Mouse (Mus musculus): ENCODE results near the gene Rundc3b. TPM values are rescaled to one million over a fixed set of nuclear protein-coding genes. Genes with fewer than 3 reads are reported as not detected.
A peak's percentile ranks its signal among the peaks of the same experiment; 100 is the strongest.

Gene Rundc3b
- polyA plus RNA-seq, 1 experiment from 2014 or later, result 40.7 TPM

GRCm38 (mm10) chr5:8634489-8634975 lies 11.8 kb upstream of the Rundc3b start:
- no peaks in the 10 kb centered on the region for H3K4me1 ChIP-seq (ENCODE audit: control insufficient read depth, insufficient read depth, low read depth, low read length)
- H3K9ac ChIP-seq (ENCODE audit: low read depth, low read length), result no peak overlapping the region
- H3K4me2 ChIP-seq (ENCODE audit: low read length), result no peak overlapping the region

GRCm38 (mm10) chr5:8632901-8633300 lies 10.1 kb upstream of the Rundc3b start:
- 90% methylated on average over 3 of the region's 3 CpGs for WGBS
- Histone ChIP-seq H3K36me3 (ENCODE audit: control insufficient read depth, insufficient read depth, low read length) (no peaks in the 10 kb centered on the region), H3K9me3 (ENCODE audit: control insufficient read depth, low read length) (no peaks in the 10 kb centered on the region), H3K27me3 (replicated peaks; ENCODE audit: control insufficient read depth, insufficient read depth, low read length) (no peaks in the 10 kb centered on the region), H3K27ac (ENCODE audit: low read depth, low read length) (no peak overlapping the region), H3K4me3 (ENCODE audit: low read length) (no peak overlapping the region), H3K4me1 (ENCODE audit: control insufficient read depth, insufficient read depth, low read depth, low read length) (no peaks in the 10 kb centered on the region), H3K9ac (ENCODE audit: low read depth, low read length) (no peak overlapping the region), H3K4me2 (ENCODE audit: low read length) (no peak overlapping the region)
- ATAC-seq, result no peak

More at GRCm38 (mm10) chr5:8634489-8634975, 11.8 kb upstream of the Rundc3b start:
- Histone ChIP-seq H3K27me3 (replicated peaks; ENCODE audit: control insufficient read depth, insufficient read depth, low read length) (no peaks in the 10 kb centered on the region), H3K4me3 (ENCODE audit: low read length) (no peak overlapping the region), H3K27ac (ENCODE audit: low read depth, low read length) (no peak overlapping the region), H3K36me3 (ENCODE audit: control insufficient read depth, insufficient read depth, low read length) (no peaks in the 10 kb centered on the region), H3K9me3 (ENCODE audit: control insufficient read depth, low read length) (no peaks in the 10 kb centered on the region)
- no peak for ATAC-seq

GRCm38 (mm10) chr5:8622071-8622595 lies 619 bp downstream of the Rundc3b start:
- Histone ChIP-seq H3K36me3 (ENCODE audit: control insufficient read depth, insufficient read depth, low read length) (no peaks in the 10 kb centered on the region), H3K4me1 (ENCODE audit: control insufficient read depth, insufficient read depth, low read depth, low read length) (no peaks in the 10 kb centered on the region; the same call in 1 of the 2 replicates), H3K9me3 (ENCODE audit: control insufficient read depth, low read length) (no peaks in the 10 kb centered on the region), H3K27ac (ENCODE audit: low read depth, low read length) (peak overlapping the region; percentile 86), H3K27me3 (replicated peaks; ENCODE audit: control insufficient read depth, insufficient read depth, low read length) (no peaks in the 10 kb centered on the region), H3K4me3 (ENCODE audit: low read length) (peak overlapping the region; percentile 95), H3K4me2 (ENCODE audit: low read length) (peak overlapping the region; percentile 84), H3K9ac (ENCODE audit: low read depth, low read length) (peak overlapping the region; percentile 88)
- under 1% methylated on average over 30 of the region's 49 CpGs for WGBS
- ATAC-seq, result peak; percentile 73

- no peak for ATAC-seq
- 11% methylated on average over 3 of the region's 3 CpGs for WGBS
- H3K27ac ChIP-seq (ENCODE audit: low read depth, low read length), result no peak overlapping the region
- H3K4me1 ChIP-seq (ENCODE audit: control insufficient read depth, insufficient read depth, low read depth, low read length), result no peaks in the 10 kb centered on the region
- no peak overlapping the region for H3K9ac ChIP-seq (ENCODE audit: low read depth, low read length)
- H3K4me3 ChIP-seq (ENCODE audit: low read length), result no peak overlapping the region
- no peaks in the 10 kb centered on the region for H3K9me3 ChIP-seq (ENCODE audit: control insufficient read depth, low read length)
- H3K4me2 ChIP-seq (ENCODE audit: low read length), result no peak overlapping the region
- no peaks in the 10 kb centered on the region for H3K27me3 ChIP-seq (replicated peaks; ENCODE audit: control insufficient read depth, insufficient read depth, low read length)
- no peaks in the 10 kb centered on the region for H3K36me3 ChIP-seq (ENCODE audit: control insufficient read depth, insufficient read depth, low read length)
These were observed 51.6 kb downstream of the Rundc3b start for GRCm38 (mm10) chr5:8571118-8571517.

- Histone ChIP-seq H3K4me2 (ENCODE audit: low read length) (no peak overlapping the region), H3K9me3 (ENCODE audit: control insufficient read depth, low read length) (no peaks in the 10 kb centered on the region), H3K4me1 (ENCODE audit: control insufficient read depth, insufficient read depth, low read depth, low read length) (no peaks in the 10 kb centered on the region), H3K27me3 (replicated peaks; ENCODE audit: control insufficient read depth, insufficient read depth, low read length) (no peaks in the 10 kb centered on the region), H3K27ac (ENCODE audit: low read depth, low read length) (no peak overlapping the region), H3K9ac (ENCODE audit: low read depth, low read length) (no peak overlapping the region), H3K4me3 (ENCODE audit: low read length) (no peak overlapping the region), H3K36me3 (ENCODE audit: control insufficient read depth, insufficient read depth, low read length) (no peaks in the 10 kb centered on the region)
- no peak for ATAC-seq
- WGBS, result 58% methylated on average over 3 of the region's 3 CpGs
These were observed 55.9 kb downstream of the Rundc3b start for GRCm38 (mm10) chr5:8566867-8567266.

- Histone ChIP-seq H3K9ac (ENCODE audit: low read depth, low read length) (no peak overlapping the region), H3K4me2 (ENCODE audit: low read length) (no peak overlapping the region), H3K4me3 (ENCODE audit: low read length) (no peak overlapping the region), H3K27ac (ENCODE audit: low read depth, low read length) (no peak overlapping the region), H3K36me3 (ENCODE audit: control insufficient read depth, insufficient read depth, low read length) (0 out of 2 replicates have a peak, but pooled peaks cover 2% of the 10 kb centered on the region), H3K4me1 (ENCODE audit: control insufficient read depth, insufficient read depth, low read depth, low read length) (no peaks in the 10 kb centered on the region), H3K9me3 (ENCODE audit: control insufficient read depth, low read length) (no peaks in the 10 kb centered on the region), H3K27me3 (replicated peaks; ENCODE audit: control insufficient read depth, insufficient read depth, low read length) (no peaks in the 10 kb centered on the region)
- no peak; the same call in 1 of the 2 replicates for ATAC-seq
- 53% methylated on average over 2 of the region's 5 CpGs for WGBS
These were observed 78.2 kb downstream of the Rundc3b start for GRCm38 (mm10) chr5:8544512-8544911.

- ATAC-seq, result no peak
- 44% methylated on average over 3 of the region's 3 CpGs for WGBS
These were observed 80.0 kb downstream of the Rundc3b start for GRCm38 (mm10) chr5:8542631-8543207.

GRCm38 (mm10) chr5:8541120-8542117 lies 81.3 kb downstream of the Rundc3b start:
- ATAC-seq, result no peak
- Histone ChIP-seq H3K4me3 (ENCODE audit: low read length) (no peak overlapping the region), H3K9ac (ENCODE audit: low read depth, low read length) (no peak overlapping the region), H3K4me1 (ENCODE audit: control insufficient read depth, insufficient read depth, low read depth, low read length) (no peaks in the 10 kb centered on the region), H3K4me2 (ENCODE audit: low read length) (no peak overlapping the region), H3K27ac (ENCODE audit: low read depth, low read length) (no peak overlapping the region), H3K9me3 (ENCODE audit: control insufficient read depth, low read length) (no peaks in the 10 kb centered on the region), H3K36me3 (ENCODE audit: control insufficient read depth, insufficient read depth, low read length) (0 out of 2 replicates have a peak, but pooled peaks cover 2% of the 10 kb centered on the region), H3K27me3 (replicated peaks; ENCODE audit: control insufficient read depth, insufficient read depth, low read length) (no peaks in the 10 kb centered on the region)
- 67% methylated on average over 7 of the region's 7 CpGs for WGBS

More at GRCm38 (mm10) chr5:8542631-8543207, 80.0 kb downstream of the Rundc3b start:
- Histone ChIP-seq H3K27me3 (replicated peaks; ENCODE audit: control insufficient read depth, insufficient read depth, low read length) (no peaks in the 10 kb centered on the region), H3K4me1 (ENCODE audit: control insufficient read depth, insufficient read depth, low read depth, low read length) (no peaks in the 10 kb centered on the region), H3K9me3 (ENCODE audit: control insufficient read depth, low read length) (no peaks in the 10 kb centered on the region), H3K27ac (ENCODE audit: low read depth, low read length) (no peak overlapping the region), H3K4me3 (ENCODE audit: low read length) (no peak overlapping the region), H3K36me3 (ENCODE audit: control insufficient read depth, insufficient read depth, low read length) (0 out of 2 replicates have a peak, but pooled peaks cover 2% of the 10 kb centered on the region), H3K4me2 (ENCODE audit: low read length) (no peak overlapping the region), H3K9ac (ENCODE audit: low read depth, low read length) (no peak overlapping the region)

GRCm38 (mm10) chr5:8519006-8519405 lies 103.7 kb downstream of the Rundc3b start:
- WGBS, result 49% methylated on average over 3 of the region's 3 CpGs
- no peak overlapping the region for H3K27ac ChIP-seq (ENCODE audit: low read depth, low read length)
- H3K4me2 ChIP-seq (ENCODE audit: low read length), result no peak overlapping the region
- H3K9ac ChIP-seq (ENCODE audit: low read depth, low read length), result no peak overlapping the region
- no peak overlapping the region for H3K4me3 ChIP-seq (ENCODE audit: low read length)
- H3K9me3 ChIP-seq (ENCODE audit: control insufficient read depth, low read length), result no peaks in the 10 kb centered on the region
- H3K27me3 ChIP-seq (replicated peaks; ENCODE audit: control insufficient read depth, insufficient read depth, low read length), result no peaks in the 10 kb centered on the region
- no peaks in the 10 kb centered on the region; the same call in 1 of the 2 replicates for H3K36me3 ChIP-seq (ENCODE audit: control insufficient read depth, insufficient read depth, low read length)
- ATAC-seq, result no peak
- H3K4me1 ChIP-seq (ENCODE audit: control insufficient read depth, insufficient read depth, low read depth, low read length), result no peaks in the 10 kb centered on the region

Measured in hindbrain, embryonic 16.5 days (tissue).